Comparison of ENCODE assay signal across 19 mouse cellular contexts in the genomic region with DNA sequence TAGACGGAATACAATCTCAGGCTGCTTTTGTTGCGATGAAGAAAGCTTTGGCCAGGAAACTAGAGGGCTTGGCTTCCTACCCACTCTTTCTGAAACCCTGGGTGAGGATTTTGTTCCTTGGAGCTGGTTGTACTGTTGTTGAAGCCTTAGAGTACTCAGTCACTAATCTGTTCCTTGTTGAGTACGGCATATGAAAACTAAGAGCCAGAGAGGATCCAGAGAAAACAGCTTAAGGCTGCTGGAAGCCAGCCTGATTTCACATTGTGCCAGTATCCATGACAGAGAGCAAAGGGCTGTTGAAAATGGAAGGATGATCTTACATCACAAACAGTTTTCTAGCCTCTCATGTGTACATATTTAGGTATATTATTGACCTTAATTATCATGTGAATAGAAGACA. TPM values are rescaled to one million over a fixed set of nuclear protein-coding genes. Genes with fewer than 3 reads are reported as not detected.
A peak's percentile ranks its signal among the peaks of the same experiment; 100 is the strongest.
DNase-seq lines count a peak whose midpoint lies in the region; ATAC-seq lines count a peak whose summit lies in the region.
"Had no signal": no experiment of that assay in that cellular context is flagged by ENCODE, and none has a peak within 500 bp of the region (broad histone marks: within the 10 kb centered on the region; RNA-seq: fewer than 3 reads in every experiment).

No protein-coding gene starts in this region.

- peak; percentile 47 to 53 for DNase-seq in cerebellum, postnatal 10 days
- DNase-seq in cerebellum, adult 18-20 months: no peak
- peak; percentile 12 for DNase-seq in gastrocnemius, adult 18-20 months (ENCODE audit: low spot score)
- no peak for DNase-seq in gastrocnemius, adult 8-10 months (ENCODE audit: low spot score in 2 of 2)
- peak; percentile 43 for DNase-seq in NIH3T3 (ENCODE audit: low read depth)
- DNase-seq: adrenal gland, postnatal 14 days; B cell, adult 2 months; cerebellum, adult 2 months; cerebellum, postnatal 25 days; gastrocnemius, adult 2 months; gastrocnemius, postnatal 36 days; heart, postnatal 4 days; kidney, adult 18-20 months had no signal

- ATAC-seq in granulocyte monocyte progenitor cell, adult 5-6 weeks (replicated peaks; ENCODE audit: poor library complexity, severe bottlenecking): peak; percentile 33
- ATAC-seq in frontal cortex, adult (ENCODE audit: low TSS enrichment): no peak
- ATAC-seq: CD4-positive, CD25-positive, alpha-beta regulatory T cell, adult 4 months; forebrain, embryonic 15.5 days; intestine, embryonic 15.5 days had no signal

RNA-seq across cellular contexts. Expression of a gene that starts 7.7 kb away (rescaled TPM):
- 1 to 10 TPM; 6.0 to 7.4 TPM for total RNA-seq in gastrocnemius, adult 18-20 months (2021)
- 1 to 10 TPM; 4.5 to 6.1 (median 5.2) TPM for total RNA-seq in gastrocnemius, adult 8-10 months (2022)
- total RNA-seq in granulocyte monocyte progenitor cell, adult 5-6 weeks (2014; fragmentation: Nextera tagmentation): 25.0 and 45.5 TPM in 2 replicates
- total RNA-seq in granulocyte monocyte progenitor cell, adult 5-6 weeks (2017): 39.4 and 40.5 TPM in 2 replicates
- total RNA-seq: G1E had no signal

Comparison
In these comparisons a context has a peak if more than half of its experiments do, and no peak if none do; other contexts are left out.
1. DNase-seq: peak in cerebellum, postnatal 10 days (2 of 2), gastrocnemius, adult 18-20 months (single experiment) and NIH3T3 (single experiment); none in cerebellum, adult 18-20 months (0 of 2) and gastrocnemius, adult 8-10 months (0 of 2).